Mouse (Mus musculus): ENCODE measurements around the gene Dydc1.
A peak's percentile ranks its signal among the peaks of the same experiment; 100 is the strongest.
"Not testable (repeated sequence)": the region's sequence is repeated elsewhere in the genome, so short reads cannot be mapped to it uniquely, and the experiment has no call there.

The Dydc1 gene

GRCm38 (mm10) chr14:41072229-41072943 lies at the start of gene Dydc1:
Gene Dydc1, plus strand, starts transcription at chr14:41072911.
- no peak for DNase-seq (ENCODE audit: low spot score)

- no peak for DNase-seq (ENCODE audit: low spot score)
Measured at GRCm38 (mm10) chr14:41025087-41025486, 47.6 kb upstream of the Dydc1 start.

GRCm38 (mm10) chr14:41025594-41026284 lies 47.0 kb upstream of the Dydc1 start:
- DNase-seq (ENCODE audit: low spot score): peak; percentile 75

GRCm38 (mm10) chr14:41029303-41029702 lies 43.4 kb upstream of the Dydc1 start:
- no peak for DNase-seq (ENCODE audit: low spot score)

- no peak for DNase-seq (ENCODE audit: low spot score)
Measured at GRCm38 (mm10) chr14:41030989-41031513, 41.7 kb upstream of the Dydc1 start.

GRCm38 (mm10) chr14:41033135-41034110 lies 39.3 kb upstream of the Dydc1 start:
- DNase-seq (ENCODE audit: low spot score): peak; percentile 82

GRCm38 (mm10) chr14:41035146-41035798 lies 37.4 kb upstream of the Dydc1 start:
- DNase-seq (ENCODE audit: low spot score): peak; percentile 76

GRCm38 (mm10) chr14:41047402-41047801 lies 25.3 kb upstream of the Dydc1 start:
- no peak for DNase-seq (ENCODE audit: low spot score)

- DNase-seq (ENCODE audit: low spot score): no peak
Measured at GRCm38 (mm10) chr14:41050471-41050870, 22.2 kb upstream of the Dydc1 start.

- DNase-seq (ENCODE audit: low spot score): no peak
Measured at GRCm38 (mm10) chr14:41052481-41052880, 20.2 kb upstream of the Dydc1 start.

- not testable (repeated sequence) for DNase-seq (ENCODE audit: low spot score)
Measured at GRCm38 (mm10) chr14:41053190-41053589, 19.5 kb upstream of the Dydc1 start.

GRCm38 (mm10) chr14:41065168-41065567 lies 7.5 kb upstream of the Dydc1 start:
- peak; percentile 34 for DNase-seq (ENCODE audit: low spot score)

- DNase-seq (ENCODE audit: low spot score): no peak
Measured at GRCm38 (mm10) chr14:41066416-41066815, 6.3 kb upstream of the Dydc1 start.

GRCm38 (mm10) chr14:41069108-41069507 lies 3.6 kb upstream of the Dydc1 start, which contains the start of gene Dydc2:
Gene Dydc2, minus strand, starts transcription at chr14:41069208.
- DNase-seq (ENCODE audit: low spot score): no peak

GRCm38 (mm10) chr14:41070343-41070742 lies 2.4 kb upstream of the Dydc1 start:
- no peak for DNase-seq (ENCODE audit: low spot score)

GRCm38 (mm10) chr14:41072944-41073275 lies 199 bp downstream of the Dydc1 start:
- DNase-seq (ENCODE audit: low spot score): no peak

- DNase-seq (ENCODE audit: low spot score): no peak
Measured at GRCm38 (mm10) chr14:41082408-41082807, 9.7 kb downstream of the Dydc1 start.

GRCm38 (mm10) chr14:41087509-41087908 lies 14.8 kb downstream of the Dydc1 start:
- no peak for DNase-seq (ENCODE audit: low spot score)

- peak; percentile 25 for DNase-seq (ENCODE audit: low spot score)
Measured at GRCm38 (mm10) chr14:41090777-41091176, 18.1 kb downstream of the Dydc1 start.

GRCm38 (mm10) chr14:41094114-41094513 lies 21.4 kb downstream of the Dydc1 start:
- DNase-seq (ENCODE audit: low spot score): no peak

GRCm38 (mm10) chr14:41096296-41096860 lies 23.7 kb downstream of the Dydc1 start:
- DNase-seq (ENCODE audit: low spot score): no peak
